Mouse (Mus musculus): ENCODE measurements around the gene Camkmt. TPM values are rescaled to one million over a fixed set of nuclear protein-coding genes. Genes with fewer than 3 reads are reported as not detected.
A peak's percentile ranks its signal among the peaks of the same experiment; 100 is the strongest.

The Camkmt gene
- 3.9 and 5.0 TPM in 2 replicates for polyA plus RNA-seq (2015; fragmentation: Nextera tagmentation; extraction: Ambion mirVana)

DNA sequence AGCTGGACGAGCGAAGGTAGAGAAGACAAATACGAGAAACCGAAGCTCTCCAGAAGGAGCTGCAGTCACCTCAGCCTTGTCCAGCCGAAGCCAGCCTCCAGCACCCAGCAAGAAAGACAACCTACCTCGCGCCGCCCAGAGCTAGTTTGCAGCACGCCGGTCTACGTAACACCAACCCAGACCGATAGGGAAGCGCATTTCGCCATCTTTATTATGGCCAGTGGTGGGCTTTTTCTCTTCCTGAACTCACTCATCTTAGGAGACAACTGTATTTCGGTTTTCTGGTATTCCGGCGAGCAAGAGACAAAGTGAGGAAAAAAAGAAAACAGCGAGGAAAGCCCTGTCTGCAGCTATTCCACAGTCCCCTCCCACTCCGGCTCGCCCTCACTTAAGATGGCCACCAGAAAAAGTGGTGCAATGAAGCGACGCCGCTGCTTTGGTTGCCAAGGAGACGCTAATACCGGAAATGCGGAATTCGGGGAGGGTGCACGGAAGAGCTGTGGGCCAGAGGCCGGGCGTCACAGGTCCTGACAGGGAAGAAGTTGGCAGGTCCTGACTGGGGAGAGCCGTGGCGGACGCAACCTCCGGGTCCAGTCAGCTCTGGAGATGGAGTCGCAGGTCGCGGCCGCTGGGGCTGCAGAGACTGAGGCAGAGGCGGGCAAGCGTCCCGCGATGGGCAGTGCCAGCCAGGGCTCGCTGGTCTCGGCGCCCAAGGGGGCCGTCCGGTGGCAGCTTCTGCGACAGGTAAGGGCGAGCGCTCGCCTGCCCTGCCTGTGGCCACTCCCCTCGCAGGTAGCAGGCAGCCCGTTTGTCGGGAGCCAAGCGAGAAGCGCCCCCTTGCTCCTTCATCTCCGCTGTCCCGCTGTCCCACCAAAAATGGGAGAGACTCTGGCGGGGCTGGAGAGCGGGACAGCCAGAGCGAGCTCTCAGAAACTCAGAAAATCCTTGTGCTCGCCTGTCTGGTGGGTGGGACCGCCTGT lies at the start of gene Camkmt, which contains the start of gene Prepl:
Gene Camkmt, plus strand, starts transcription at position 433 of the 980 bp plus-strand sequence.
Gene Prepl, minus strand, starts transcription at position 122 of the 980 bp plus-strand sequence.
- Histone ChIP-seq H3K9ac (peak within 1 kb of the TSS; percentile 87), H3K27me3 (no peaks in the 10 kb centered on the region), H3K4me3 (replicated peaks) (peak within 1 kb of the TSS; percentile 94), H3K36me3 (no peaks in the 10 kb centered on the region), H3K4me2 (peak within 1 kb of the TSS; percentile 93), H3K27ac (peak within 1 kb of the TSS; percentile 79), H3K9me3 (replicated peaks) (no peaks in the 10 kb centered on the region), H3K4me1 (replicated peaks) (peaks cover 32% of the 10 kb centered on the region)
- peak; percentile 92 for DNase-seq
- under 1% methylated on average over 63 of the region's 63 CpGs for WGBS (ENCODE audit: insufficient replicate concordance)
- peak; percentile 98 for ATAC-seq (ENCODE audit: low read depth)

DNA sequence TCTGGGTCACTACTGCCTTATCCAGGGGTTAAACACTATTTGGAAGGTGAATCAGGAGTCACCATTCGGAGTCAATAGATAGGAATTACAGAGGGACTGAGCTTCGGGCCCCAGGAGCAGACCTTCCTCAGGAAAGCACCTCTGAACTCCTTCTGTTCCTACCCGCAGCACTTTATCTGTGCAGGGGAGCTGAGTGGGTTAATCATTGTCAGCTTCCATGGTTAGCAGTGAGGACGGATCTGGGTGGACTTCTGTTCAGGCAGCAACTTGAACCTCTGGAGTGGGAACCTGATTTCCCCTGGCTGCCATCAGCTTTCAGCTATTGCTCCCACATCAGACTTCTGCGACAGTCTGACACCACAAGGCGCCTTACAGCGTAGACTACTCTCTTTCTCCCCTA lies 49.4 kb upstream of the Camkmt start:
- DNase-seq, result no peak
- H3K27ac ChIP-seq, result peak overlapping the region; percentile 64

DNA sequence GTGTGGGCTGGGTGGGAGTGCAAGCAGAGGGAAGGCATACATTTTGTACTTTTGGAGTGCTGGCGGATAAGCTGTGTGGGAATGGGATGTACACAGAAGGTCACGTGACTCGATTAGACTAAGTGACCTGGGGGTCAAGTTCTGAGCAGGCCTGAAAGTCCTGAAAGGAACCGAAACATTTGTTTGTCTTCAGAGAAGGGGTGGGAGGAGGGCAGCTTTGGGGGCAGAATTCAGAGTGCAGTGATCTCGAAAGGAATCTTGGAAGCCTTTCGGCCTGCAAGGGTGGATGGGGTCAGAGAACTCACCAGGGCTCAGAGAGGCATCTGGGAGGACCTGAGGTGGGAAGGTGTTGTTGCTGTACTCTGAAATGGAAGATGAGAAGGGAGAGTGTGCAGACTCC lies 47.9 kb upstream of the Camkmt start:
- Histone ChIP-seq H3K4me1 (replicated peaks) (peaks cover 10% of the 10 kb centered on the region; the same call in 1 of the 2 replicates), H3K9ac (no peak overlapping the region), H3K4me3 (replicated peaks) (no peak overlapping the region), H3K36me3 (no peaks in the 10 kb centered on the region), H3K4me2 (no peak overlapping the region), H3K27ac (no peak overlapping the region), H3K9me3 (replicated peaks) (no peaks in the 10 kb centered on the region), H3K27me3 (no peaks in the 10 kb centered on the region)
- ATAC-seq (ENCODE audit: low read depth), result no peak
- WGBS (ENCODE audit: insufficient replicate concordance), result 67% methylated on average over 6 of the region's 6 CpGs
- no peak for DNase-seq

More for the DNA sequence above, 49.4 kb upstream of the Camkmt start:
- Histone ChIP-seq H3K4me2 (no peak overlapping the region), H3K9ac (no peak overlapping the region), H3K36me3 (no peaks in the 10 kb centered on the region), H3K4me3 (replicated peaks) (no peak overlapping the region), H3K9me3 (replicated peaks) (no peaks in the 10 kb centered on the region), H3K27me3 (no peaks in the 10 kb centered on the region), H3K4me1 (replicated peaks) (peaks cover 10% of the 10 kb centered on the region; the same call in 1 of the 2 replicates)
- peak; percentile 37; the same call in 1 of the 2 replicates for ATAC-seq (ENCODE audit: low read depth)
- 54% methylated on average over 7 of the region's 7 CpGs for WGBS (ENCODE audit: insufficient replicate concordance)

DNA sequence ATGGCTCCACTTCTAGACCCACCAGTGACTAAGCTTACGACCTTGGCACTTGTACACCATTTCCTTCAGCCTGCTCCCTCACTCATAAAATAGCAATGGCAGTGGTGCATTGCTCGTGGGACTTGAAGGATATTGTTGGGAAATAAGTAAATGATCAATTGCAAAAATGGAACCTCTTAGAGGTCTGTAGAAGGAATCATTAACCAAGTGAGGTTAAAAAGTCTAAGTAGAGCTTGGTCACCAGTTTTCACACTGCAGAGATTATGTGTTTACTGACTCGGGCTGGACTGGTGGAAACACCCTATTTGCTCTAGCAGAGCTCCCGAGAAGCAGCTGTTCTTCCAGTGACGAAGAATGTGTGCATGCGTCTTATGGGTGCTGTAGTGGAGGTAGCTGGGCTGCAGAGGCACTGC lies 46.9 kb upstream of the Camkmt start:
- Histone ChIP-seq H3K27me3 (no peaks in the 10 kb centered on the region), H3K9ac (no peak overlapping the region), H3K9me3 (replicated peaks) (no peaks in the 10 kb centered on the region), H3K4me1 (replicated peaks) (peaks cover 10% of the 10 kb centered on the region; the same call in 1 of the 2 replicates), H3K36me3 (no peaks in the 10 kb centered on the region), H3K4me2 (no peak overlapping the region), H3K4me3 (replicated peaks) (no peak overlapping the region), H3K27ac (0 out of 2 replicates have a peak overlapping the region, but pooled peaks have one; percentile 29)
- 52% methylated on average over 6 of the region's 6 CpGs for WGBS (ENCODE audit: insufficient replicate concordance)
- no peak for ATAC-seq (ENCODE audit: low read depth)
- DNase-seq, result no peak

DNA sequence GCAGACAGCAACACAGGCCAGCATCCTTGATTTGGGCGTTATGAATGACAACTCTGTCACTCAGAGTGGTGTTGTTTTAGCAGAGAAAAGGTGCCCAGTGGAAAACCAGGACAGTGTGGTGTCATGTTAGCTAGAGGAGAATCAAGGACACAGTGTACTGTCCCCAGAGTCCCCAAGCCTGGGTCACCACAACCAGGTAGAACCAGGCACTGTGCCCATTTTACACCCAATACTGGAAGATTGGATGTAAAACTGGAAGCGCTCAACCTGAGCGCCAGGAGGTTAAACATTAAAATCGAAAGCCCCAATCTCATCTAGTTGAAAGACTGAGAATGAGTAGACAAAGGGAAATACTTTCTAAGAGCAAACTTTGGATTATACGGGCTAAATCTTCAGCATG lies 45.9 kb upstream of the Camkmt start:
- Histone ChIP-seq H3K4me2 (no peak overlapping the region), H3K9ac (no peak overlapping the region), H3K4me3 (replicated peaks) (no peak overlapping the region), H3K36me3 (no peaks in the 10 kb centered on the region), H3K9me3 (replicated peaks) (no peaks in the 10 kb centered on the region), H3K27ac (no peak overlapping the region), H3K4me1 (replicated peaks) (peaks cover 10% of the 10 kb centered on the region; the same call in 1 of the 2 replicates), H3K27me3 (no peaks in the 10 kb centered on the region)
- DNase-seq, result no peak
- ATAC-seq (ENCODE audit: low read depth), result no peak
- WGBS (ENCODE audit: insufficient replicate concordance), result 72% methylated on average over 5 of the region's 5 CpGs

DNA sequence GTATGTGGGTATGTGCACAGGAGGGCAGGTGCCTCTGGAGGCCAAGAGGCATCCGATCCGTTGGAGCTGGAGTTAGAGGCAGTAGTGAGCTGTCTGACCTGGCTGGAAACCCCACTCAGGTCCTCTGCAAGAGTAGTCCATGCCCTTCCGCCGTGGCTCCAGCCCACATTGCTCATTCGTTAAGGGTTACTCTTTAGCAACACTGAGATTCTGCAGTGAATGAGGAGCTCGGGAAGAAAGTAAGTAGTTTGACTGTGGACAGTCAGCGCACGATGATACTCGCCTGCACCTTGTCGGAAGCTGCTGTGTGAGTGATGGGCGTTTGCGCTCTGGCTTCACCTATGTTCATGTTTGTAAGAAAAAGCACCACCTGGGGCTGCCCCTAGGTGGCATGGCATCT lies 45.2 kb upstream of the Camkmt start:
- no peak overlapping the region for H3K4me3 ChIP-seq (replicated peaks)
- no peak overlapping the region for H3K4me2 ChIP-seq
- WGBS (ENCODE audit: insufficient replicate concordance), result 74% methylated on average over 12 of the region's 12 CpGs
- ATAC-seq (ENCODE audit: low read depth) (no peak), DNase-seq (no peak)
- H3K27ac ChIP-seq, result no peak overlapping the region
- H3K36me3 ChIP-seq, result no peaks in the 10 kb centered on the region
- H3K4me1 ChIP-seq (replicated peaks), result peaks cover 10% of the 10 kb centered on the region; the same call in 1 of the 2 replicates
- H3K27me3 ChIP-seq, result no peaks in the 10 kb centered on the region
- no peak overlapping the region for H3K9ac ChIP-seq
- H3K9me3 ChIP-seq (replicated peaks), result no peaks in the 10 kb centered on the region

DNA sequence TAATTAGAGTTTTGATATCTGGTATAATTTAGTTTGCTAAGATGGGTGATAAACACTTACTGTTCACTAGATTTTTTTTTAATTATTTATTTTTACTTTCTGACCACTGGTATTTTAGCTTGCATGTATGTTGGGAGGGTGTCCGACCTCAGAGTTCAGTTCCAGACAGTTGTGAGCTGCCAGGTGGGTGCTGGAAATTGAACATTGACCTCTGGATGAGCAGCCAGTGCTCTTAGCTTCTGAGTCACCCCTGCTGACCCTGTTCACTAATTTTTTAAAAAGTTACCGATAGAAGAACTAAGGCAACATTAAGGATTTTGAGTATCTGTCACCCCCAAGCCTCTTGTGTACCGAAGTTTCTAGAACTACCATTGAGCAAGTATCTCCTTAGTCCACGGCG lies 42.0 kb upstream of the Camkmt start:
- Histone ChIP-seq H3K4me3 (replicated peaks) (no peak overlapping the region), H3K4me1 (replicated peaks) (no peaks in the 10 kb centered on the region; the same call in 1 of the 2 replicates), H3K27me3 (no peaks in the 10 kb centered on the region), H3K9me3 (replicated peaks) (no peaks in the 10 kb centered on the region), H3K4me2 (no peak overlapping the region), H3K36me3 (no peaks in the 10 kb centered on the region), H3K27ac (no peak overlapping the region), H3K9ac (no peak overlapping the region)
- WGBS (ENCODE audit: insufficient replicate concordance), result 74% methylated on average over 5 of the region's 5 CpGs
- ATAC-seq (ENCODE audit: low read depth) (no peak), DNase-seq (no peak)

DNA sequence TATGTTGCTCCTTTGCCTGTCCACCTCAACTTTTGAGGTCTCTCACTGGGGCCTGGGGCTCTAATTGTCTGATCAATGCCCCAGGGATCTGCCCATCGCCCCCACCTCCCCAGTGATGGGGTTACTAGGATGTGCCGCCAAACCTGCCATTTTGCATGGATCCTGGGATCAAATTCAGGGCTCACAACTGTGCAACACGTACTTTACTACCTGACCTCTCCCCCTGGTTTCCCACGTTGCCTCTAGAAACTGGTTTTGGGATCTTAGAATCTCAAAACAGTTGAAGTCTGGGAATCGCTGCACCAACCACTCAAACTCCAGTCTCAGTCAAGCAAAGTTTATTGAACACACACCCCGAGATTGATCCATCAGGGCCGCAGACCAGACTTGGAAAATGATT lies 32.1 kb upstream of the Camkmt start:
- H3K9me3 ChIP-seq (replicated peaks), result no peaks in the 10 kb centered on the region
- H3K9ac ChIP-seq, result no peak overlapping the region
- DNase-seq (no peak), ATAC-seq (ENCODE audit: low read depth) (no peak)
- H3K27me3 ChIP-seq, result no peaks in the 10 kb centered on the region
- no peak overlapping the region for H3K4me2 ChIP-seq
- 72% methylated on average over 7 of the region's 7 CpGs for WGBS (ENCODE audit: insufficient replicate concordance)
- no peaks in the 10 kb centered on the region for H3K4me1 ChIP-seq (replicated peaks)
- H3K36me3 ChIP-seq, result no peaks in the 10 kb centered on the region
- no peak overlapping the region for H3K27ac ChIP-seq
- no peak overlapping the region for H3K4me3 ChIP-seq (replicated peaks)

DNA sequence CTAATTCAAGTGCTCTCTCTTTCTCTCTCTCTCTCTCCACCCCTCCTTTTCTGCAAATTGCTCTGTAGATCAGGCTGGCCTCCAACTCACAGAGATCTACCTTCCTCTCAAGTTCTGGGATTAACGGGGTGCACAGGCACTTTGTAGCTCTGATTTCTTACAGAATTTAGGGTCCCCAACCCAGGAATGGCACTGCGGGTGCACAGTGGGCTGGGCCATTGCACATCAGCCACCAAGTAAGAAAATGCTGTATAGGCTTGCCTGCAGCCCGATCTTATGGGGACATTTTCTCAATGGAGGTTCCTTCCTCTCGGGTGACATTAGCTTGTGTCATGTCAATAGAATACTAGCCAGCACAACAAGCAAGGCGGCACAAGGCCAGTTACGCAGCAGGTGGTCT lies 31.2 kb upstream of the Camkmt start:
- H3K9me3 ChIP-seq (replicated peaks), result no peaks in the 10 kb centered on the region
- no peak overlapping the region for H3K4me2 ChIP-seq
- H3K4me1 ChIP-seq (replicated peaks), result no peaks in the 10 kb centered on the region
- ATAC-seq (ENCODE audit: low read depth) (no peak), DNase-seq (no peak)
- H3K4me3 ChIP-seq (replicated peaks), result no peak overlapping the region
- no peak overlapping the region for H3K9ac ChIP-seq
- no peaks in the 10 kb centered on the region for H3K27me3 ChIP-seq
- WGBS (ENCODE audit: insufficient replicate concordance), result 79% methylated on average over 6 of the region's 6 CpGs
- no peak overlapping the region for H3K27ac ChIP-seq
- no peaks in the 10 kb centered on the region; the same call in 1 of the 2 replicates for H3K36me3 ChIP-seq

DNA sequence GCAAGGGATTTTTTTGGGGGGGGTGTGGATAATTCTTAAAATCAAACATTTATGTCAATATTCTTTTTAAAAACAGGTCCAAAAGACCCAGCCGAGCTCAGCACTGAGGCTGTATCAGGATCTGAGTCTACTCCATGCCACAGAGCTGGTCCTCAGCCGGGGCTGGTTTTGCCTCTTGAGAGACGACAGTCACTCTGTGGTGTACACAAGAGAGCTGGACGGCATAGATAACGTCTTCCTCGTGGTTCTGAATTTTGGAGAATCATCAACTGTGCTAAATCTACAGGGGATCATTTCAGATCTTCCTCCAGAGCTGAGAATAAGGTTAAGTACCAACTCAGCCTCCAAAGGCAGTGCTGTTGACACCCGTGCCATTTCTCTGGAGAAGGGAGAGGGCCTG lies 26.8 kb upstream of the Camkmt start:
- Histone ChIP-seq H3K27me3 (no peaks in the 10 kb centered on the region), H3K27ac (no peak overlapping the region), H3K4me3 (replicated peaks) (no peak overlapping the region), H3K4me1 (replicated peaks) (no peaks in the 10 kb centered on the region), H3K9me3 (replicated peaks) (no peaks in the 10 kb centered on the region), H3K4me2 (no peak overlapping the region), H3K36me3 (peaks cover 23% of the 10 kb centered on the region), H3K9ac (no peak overlapping the region)
- DNase-seq (peak; percentile 34), ATAC-seq (ENCODE audit: low read depth) (no peak)
- WGBS (ENCODE audit: insufficient replicate concordance), result 44% methylated on average over 7 of the region's 7 CpGs

DNA sequence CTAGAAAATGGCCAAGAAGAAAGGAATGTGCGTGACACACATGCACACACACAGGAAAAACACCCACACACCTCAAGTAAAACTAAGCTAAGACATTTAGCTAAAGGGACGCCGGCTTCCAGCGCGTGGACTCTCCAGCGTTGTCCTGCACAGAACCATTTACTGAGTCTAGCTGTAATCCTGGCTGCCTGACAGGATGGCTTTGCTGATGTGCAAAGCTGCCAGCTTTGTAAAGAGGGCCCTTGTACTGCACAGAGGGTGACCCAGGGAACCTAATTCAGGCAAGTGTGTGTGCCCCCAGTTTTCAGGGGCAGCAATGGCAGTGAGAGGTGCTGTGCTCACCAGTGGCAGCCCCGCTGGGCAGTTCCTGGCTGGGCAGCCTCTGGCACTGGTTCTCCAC lies 23.0 kb upstream of the Camkmt start:
- no peaks in the 10 kb centered on the region for H3K27me3 ChIP-seq
- no peak overlapping the region for H3K4me2 ChIP-seq
- WGBS (ENCODE audit: insufficient replicate concordance), result 81% methylated on average over 7 of the region's 7 CpGs
- DNase-seq (no peak), ATAC-seq (ENCODE audit: low read depth) (no peak)
- H3K27ac ChIP-seq, result no peak overlapping the region
- H3K9me3 ChIP-seq (replicated peaks), result no peaks in the 10 kb centered on the region
- H3K9ac ChIP-seq, result no peak overlapping the region
- no peak overlapping the region for H3K4me3 ChIP-seq (replicated peaks)
- peaks cover 41% of the 10 kb centered on the region for H3K36me3 ChIP-seq
- no peaks in the 10 kb centered on the region for H3K4me1 ChIP-seq (replicated peaks)
